Comparison of ENCODE assay signal across 8 mouse cellular contexts in genomic region chr2:30685137-30685860, GRCm38 (mm10).
A peak's percentile ranks its signal among the peaks of the same experiment; 100 is the strongest.
DNase-seq lines count a peak whose midpoint lies in the region.

No protein-coding gene starts in this region.

- peak; percentile 49 for DNase-seq in kidney, adult 11 months
- DNase-seq in kidney, adult 8-10 months = no peak
- DNase-seq in heart, adult 9 months (ENCODE audit: low spot score in 2 of 2) = peak; percentile 84 to 86
- peak; percentile 52 for DNase-seq in kidney, adult 9 months
- peak; percentile 62 for DNase-seq in lung, postnatal 10 days
- DNase-seq in thymus, postnatal 0 days (ENCODE audit: low spot score) = no peak
- DNase-seq in spleen, adult 18-20 months = no peak
- no peak for DNase-seq in embryo, embryonic 10.5 days (ENCODE audit: low spot score)

Comparison
In these comparisons a context has a peak if more than half of its experiments do, and no peak if none do; other contexts are left out.
1. DNase-seq: peak in kidney, adult 11 months (single experiment), heart, adult 9 months (2 of 2), kidney, adult 9 months (single experiment) and lung, postnatal 10 days (single experiment); none in kidney, adult 8-10 months (0 of 2), thymus, postnatal 0 days (single experiment), spleen, adult 18-20 months (0 of 2) and embryo, embryonic 10.5 days (single experiment).